Mouse (Mus musculus) intestine, embryonic 15.5 days (tissue): ENCODE data around the gene Syce2. TPM values are rescaled to one million over a fixed set of nuclear protein-coding genes. Genes with fewer than 3 reads are reported as not detected.
"Not testable (repeated sequence)": the region's sequence is repeated elsewhere in the genome, so short reads cannot be mapped to it uniquely, and the experiment has no call there.

Experiments
- ATAC-seq: fragments of 200-750 bp; cut with Nextera tagmentation; 2 replicates; pipeline ENCODE4 v1.8.0; 2017; ENCODE audit warnings: moderate TSS enrichment, moderate library complexity
- H3K27ac ChIP-seq: fragments of 300-500 bp; sonication (generic); 2 replicates; pipeline ENCODE4 v1.5.1; 2015; ENCODE audit warnings: mild to moderate bottlenecking, inconsistent platforms
- H3K27me3 ChIP-seq: fragments of 300-500 bp; sonication (generic); replicated peaks from 2 replicates; pipeline ENCODE4 v1.6.1; 2015; ENCODE audit warnings: inconsistent platforms
- H3K36me3 ChIP-seq: fragments of 300-500 bp; sonication (generic); 2 replicates; pipeline ENCODE4 v1.6.1; 2015; ENCODE audit warnings: inconsistent platforms
- H3K4me1 ChIP-seq: fragments of 300-500 bp; sonication (generic); replicated peaks from 2 replicates; pipeline ENCODE4 v1.6.1; 2015; ENCODE audit warnings: inconsistent platforms
- H3K4me2 ChIP-seq: fragments of 300-500 bp; sonication (generic); replicated peaks from 2 replicates; pipeline ENCODE4 v1.6.1; 2015; ENCODE audit warnings: mild to moderate bottlenecking, inconsistent platforms
- H3K4me3 ChIP-seq: fragments of 300-500 bp; sonication (generic); replicated peaks from 2 replicates; pipeline ENCODE4 v1.5.1; 2015; ENCODE audit warnings: inconsistent platforms
- H3K9ac ChIP-seq: fragments of 300-500 bp; sonication (generic); 2 replicates; pipeline ENCODE4 v1.6.1; 2015; ENCODE audit warnings: inconsistent platforms
- H3K9me3 ChIP-seq: fragments of 300-500 bp; sonication (generic); 2 replicates; pipeline ENCODE4 v1.6.1; 2016; ENCODE audit warnings: inconsistent platforms
- WGBS: fragments of 180-500 bp; shearing (Covaris S2); methylation state at CpG from one replicate; pipeline ENCODE4 v1.1.7; 2015; 5-methylcytosine and 5-hydroxymethylcytosine counted together
- polyA plus RNA-seq: library from polyadenylated mRNA; unstranded; fragments of >200 nt; fragmentation: Nextera tagmentation; extraction: Ambion mirVana; gene quantifications from 2 replicates; pipeline ENCODE4 v1.2.1, GENCODE M21; 2015

The Syce2 gene
- polyA plus RNA-seq: 49.9 and 54.4 TPM in 2 replicates

DNA sequence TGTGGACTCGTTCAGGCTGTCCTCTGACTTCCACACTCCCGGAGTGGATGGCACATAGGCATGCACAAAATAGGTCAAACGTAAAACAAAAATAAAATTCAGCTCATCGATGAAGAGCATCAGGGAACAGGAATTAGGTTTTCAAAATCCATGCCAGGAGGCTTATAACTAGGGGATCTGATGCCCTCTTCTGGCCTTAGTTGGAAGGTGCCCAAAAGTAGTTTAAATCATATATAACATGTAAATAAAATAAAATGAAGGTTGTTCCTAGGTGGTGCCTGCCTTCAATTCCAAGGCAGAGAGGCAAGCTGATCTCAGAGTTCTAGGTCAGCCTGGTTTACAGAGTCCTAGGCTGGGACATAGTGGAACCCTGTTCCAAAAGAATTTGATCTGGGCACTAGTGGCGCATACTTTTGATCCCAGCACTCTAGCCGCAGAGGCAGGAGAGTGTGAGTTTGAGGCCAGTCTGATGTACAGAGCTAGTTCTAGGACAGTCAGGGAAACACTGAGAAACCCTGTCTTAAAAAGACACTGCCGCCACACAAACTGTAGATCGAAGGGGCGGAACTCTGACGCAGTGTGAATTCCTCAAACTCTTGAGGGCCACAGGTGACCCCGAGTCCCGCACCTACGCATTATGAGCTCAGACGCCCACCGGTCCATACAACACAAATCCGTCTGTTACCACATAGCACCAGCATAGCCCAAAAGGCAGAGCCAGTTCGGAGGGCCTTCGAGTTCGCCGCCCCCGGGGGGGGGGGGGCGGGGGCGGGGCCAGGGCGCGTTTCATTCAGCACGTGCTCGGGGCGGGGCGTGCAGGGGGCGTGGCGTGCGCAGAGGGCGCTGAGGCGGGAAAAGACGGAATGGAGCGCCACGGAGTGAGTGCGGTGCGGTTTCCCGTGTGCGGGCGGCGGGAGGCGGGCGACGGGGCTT, at the start of gene Syce2:
Gene Syce2, plus strand, starts transcription at position 736 of the 933 bp plus-strand sequence.
- H3K4me2 ChIP-seq: peak within 1 kb of the TSS; percentile 99
- peak; percentile 86 for ATAC-seq
- H3K27me3 ChIP-seq: no peaks in the 10 kb centered on the region
- H3K4me3 ChIP-seq: peak within 1 kb of the TSS; percentile 48
- H3K36me3 ChIP-seq: peaks cover 16% of the 10 kb centered on the region
- 11% methylated on average over 46 of the region's 46 CpGs for WGBS
- H3K4me1 ChIP-seq: peaks cover 14% of the 10 kb centered on the region
- H3K9me3 ChIP-seq: no peaks in the 10 kb centered on the region
- no peak within 1 kb of the TSS for H3K27ac ChIP-seq
- peak within 1 kb of the TSS; percentile 52 for H3K9ac ChIP-seq

DNA sequence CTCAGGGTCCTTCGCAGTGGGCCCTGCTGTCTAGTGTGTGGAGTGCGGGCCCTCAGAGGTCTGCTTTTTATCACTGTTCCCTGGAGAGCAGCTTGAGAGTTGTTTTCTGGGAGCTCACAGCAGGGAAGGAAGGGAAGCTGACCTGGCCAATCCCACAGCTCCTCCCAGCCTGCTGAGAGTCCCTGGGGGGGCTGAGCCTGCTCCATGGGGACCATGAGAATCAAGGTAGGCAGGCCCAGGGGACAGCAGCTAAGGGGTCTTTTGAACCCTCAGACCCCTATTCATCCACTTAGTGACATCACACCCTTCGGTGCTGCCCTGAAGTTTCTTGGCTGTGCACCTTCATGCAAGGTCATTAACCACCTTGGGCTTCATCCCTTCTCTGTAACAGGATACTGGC, 49.2 kb upstream of the Syce2 start, which contains the start of gene Dand5:
Gene Dand5, minus strand, starts transcription at position 101 of the 400 bp plus-strand sequence.
- Histone ChIP-seq H3K4me2 (peak within 1 kb of the TSS; percentile 52), H3K36me3 (no peaks in the 10 kb centered on the region), H3K9ac (no peak within 1 kb of the TSS), H3K27ac (no peak within 1 kb of the TSS), H3K4me3 (no peak within 1 kb of the TSS), H3K27me3 (no peaks in the 10 kb centered on the region), H3K9me3 (no peaks in the 10 kb centered on the region), H3K4me1 (peaks cover 14% of the 10 kb centered on the region)
- no peak for ATAC-seq
- WGBS: 42% methylated on average over 3 of the region's 3 CpGs

DNA sequence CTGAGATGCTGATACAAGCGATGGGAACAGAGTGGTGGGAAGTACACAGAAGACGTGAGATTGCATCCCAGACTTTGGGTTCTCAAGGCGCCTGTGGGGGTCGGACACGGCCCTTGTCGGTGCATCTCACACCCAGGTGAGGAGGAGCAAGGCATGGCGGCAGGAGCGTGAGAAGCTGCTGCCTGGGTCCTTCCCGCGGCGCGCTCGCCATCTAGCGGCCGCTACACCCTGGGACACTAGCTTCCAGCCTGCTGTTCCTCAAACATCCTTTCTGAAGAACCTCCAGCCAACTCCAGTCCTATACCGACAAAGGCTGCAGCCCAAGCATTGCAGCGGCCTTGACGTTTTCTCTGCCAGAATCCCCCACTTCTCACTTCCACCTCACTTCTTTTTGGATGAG, 48.3 kb upstream of the Syce2 start:
- no peak overlapping the region for H3K9ac ChIP-seq
- 1% methylated on average over 18 of the region's 18 CpGs for WGBS
- H3K4me3 ChIP-seq: no peak overlapping the region
- H3K4me1 ChIP-seq: peaks cover 14% of the 10 kb centered on the region
- no peaks in the 10 kb centered on the region for H3K27me3 ChIP-seq
- H3K9me3 ChIP-seq: no peaks in the 10 kb centered on the region
- peak; percentile 90 for ATAC-seq
- H3K4me2 ChIP-seq: peak overlapping the region; percentile 52
- H3K36me3 ChIP-seq: no peaks in the 10 kb centered on the region
- H3K27ac ChIP-seq: no peak overlapping the region

DNA sequence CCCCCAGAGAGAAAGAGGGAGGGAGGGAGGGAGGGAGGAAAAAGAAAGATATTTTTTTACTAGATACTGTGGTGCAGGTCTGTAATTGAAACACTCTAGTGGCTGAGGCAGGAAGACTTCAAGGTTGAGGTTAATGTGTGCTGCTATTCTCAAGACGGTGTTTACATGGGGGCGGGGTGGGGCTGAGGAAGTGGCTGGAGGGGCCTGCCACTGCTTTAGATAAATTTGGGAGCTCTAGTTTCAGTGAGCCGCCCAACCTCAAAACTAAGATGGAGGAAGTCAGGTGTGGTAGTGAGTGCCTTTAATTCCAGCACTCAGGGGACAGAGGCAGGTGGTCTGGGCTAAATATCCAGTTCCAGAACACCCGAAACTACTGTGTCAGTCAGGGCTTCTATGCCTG, 46.3 kb upstream of the Syce2 start:
- H3K27ac ChIP-seq: no peak overlapping the region
- no peaks in the 10 kb centered on the region for H3K36me3 ChIP-seq
- no peak overlapping the region for H3K4me2 ChIP-seq
- no peak for ATAC-seq
- H3K9me3 ChIP-seq: no peaks in the 10 kb centered on the region
- no peak overlapping the region for H3K9ac ChIP-seq
- H3K4me1 ChIP-seq: peaks cover 14% of the 10 kb centered on the region
- H3K27me3 ChIP-seq: no peaks in the 10 kb centered on the region
- no peak overlapping the region for H3K4me3 ChIP-seq
- 57% methylated on average over 4 of the region's 4 CpGs for WGBS

DNA sequence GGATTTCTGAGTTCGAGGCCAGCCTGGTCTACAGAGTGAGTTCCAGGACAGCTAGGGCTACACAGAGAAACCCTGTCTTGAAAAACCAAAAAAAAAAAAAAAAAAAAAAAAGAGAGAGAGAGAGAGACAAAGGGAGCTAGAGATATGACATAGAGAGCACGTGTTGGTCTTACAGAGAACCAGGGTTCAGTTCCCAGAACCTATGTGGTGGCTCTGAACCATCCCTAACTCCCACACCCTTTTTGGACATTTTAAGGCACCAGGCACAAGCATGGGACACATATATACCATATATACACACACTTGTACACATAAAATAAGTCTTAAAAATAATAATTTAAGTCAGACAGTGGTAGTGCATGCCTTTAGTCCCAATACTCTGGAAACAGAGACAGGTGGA, 45.4 kb upstream of the Syce2 start:
- H3K9ac ChIP-seq, H3K27me3 ChIP-seq, H3K9me3 ChIP-seq, H3K36me3 ChIP-seq, ATAC-seq, H3K4me2 ChIP-seq, H3K27ac ChIP-seq, H3K4me3 ChIP-seq: not testable (repeated sequence)
- H3K4me1 ChIP-seq: peaks cover 14% of the 10 kb centered on the region
- 83% methylated on average over 2 of the region's 2 CpGs for WGBS

DNA sequence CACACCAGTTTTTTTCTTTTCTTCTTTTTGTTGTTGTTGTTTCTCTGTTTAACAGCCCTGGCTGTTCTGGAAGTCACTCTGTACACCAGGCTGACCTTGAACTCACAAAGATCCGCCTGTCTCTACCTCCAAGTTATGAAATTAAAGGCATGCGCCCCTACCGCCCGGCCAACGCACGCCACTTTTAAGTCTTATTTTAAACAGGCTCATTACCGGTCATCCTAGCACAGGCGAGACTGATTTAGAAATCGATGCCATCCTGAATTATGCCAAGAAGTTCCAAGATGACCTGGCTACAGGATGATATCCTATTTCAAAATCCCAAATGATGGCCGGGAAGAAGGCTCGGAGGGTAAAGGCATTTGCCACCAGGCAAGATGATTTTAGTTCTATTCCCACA, 40.4 kb upstream of the Syce2 start, which contains the start of gene Gadd45gip1:
Gene Gadd45gip1, plus strand, starts transcription at position 33 of the 400 bp plus-strand sequence.
- Histone ChIP-seq H3K9me3 (no peaks in the 10 kb centered on the region), H3K9ac (peak within 1 kb of the TSS; percentile 99), H3K36me3 (peaks cover 23% of the 10 kb centered on the region), H3K27me3 (no peaks in the 10 kb centered on the region), H3K4me1 (peaks cover 17% of the 10 kb centered on the region), H3K27ac (peak within 1 kb of the TSS; percentile 91), H3K4me3 (peak within 1 kb of the TSS; percentile 94), H3K4me2 (peak within 1 kb of the TSS; percentile 55)
- 71% methylated on average over 11 of the region's 11 CpGs for WGBS
- 0 out of 2 replicates have a peak, but pooled peaks have one; percentile 27 for ATAC-seq

DNA sequence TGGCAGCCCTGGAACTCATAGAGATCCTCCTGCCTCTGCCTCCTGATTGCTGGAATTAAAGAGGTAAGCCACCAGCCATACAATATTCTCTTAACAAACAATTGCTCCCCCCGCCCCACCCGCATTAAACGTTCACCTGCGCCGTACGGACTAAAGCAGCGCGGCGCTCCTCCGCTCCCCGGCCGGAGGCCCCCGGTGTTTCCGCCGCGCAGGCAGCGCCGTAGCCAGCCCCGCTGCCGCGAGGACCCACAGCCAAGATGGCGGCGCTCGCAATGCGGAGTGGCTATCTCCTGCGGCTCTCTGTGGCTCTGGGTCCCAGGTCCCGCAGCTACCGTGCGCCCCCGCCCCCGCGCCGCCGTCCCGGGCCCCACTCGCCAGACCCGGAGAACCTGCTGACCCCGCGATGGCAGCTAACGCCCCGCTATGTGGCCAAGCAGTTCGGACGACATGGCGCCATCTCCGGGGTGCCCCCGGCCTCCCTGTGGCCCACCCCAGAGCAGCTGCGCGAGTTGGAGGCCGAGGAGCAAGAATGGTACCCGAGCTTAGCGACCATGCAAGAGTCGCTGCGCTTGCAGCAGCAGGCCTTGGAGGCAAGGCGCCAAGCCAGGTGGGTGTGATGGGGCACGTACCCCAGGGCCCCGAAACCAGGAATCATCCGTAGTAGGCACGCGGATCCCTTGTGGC, 39.7 kb upstream of the Syce2 start:
- Histone ChIP-seq H3K36me3 (peaks cover 30% of the 10 kb centered on the region), H3K4me2 (peak overlapping the region; percentile 55), H3K9me3 (no peaks in the 10 kb centered on the region), H3K27me3 (no peaks in the 10 kb centered on the region), H3K4me1 (peaks cover 18% of the 10 kb centered on the region), H3K9ac (peak overlapping the region; percentile 99), H3K4me3 (peak overlapping the region; percentile 94), H3K27ac (peak overlapping the region; percentile 91)
- peak; percentile 87 for ATAC-seq
- WGBS: under 1% methylated on average over 59 of the region's 59 CpGs

DNA sequence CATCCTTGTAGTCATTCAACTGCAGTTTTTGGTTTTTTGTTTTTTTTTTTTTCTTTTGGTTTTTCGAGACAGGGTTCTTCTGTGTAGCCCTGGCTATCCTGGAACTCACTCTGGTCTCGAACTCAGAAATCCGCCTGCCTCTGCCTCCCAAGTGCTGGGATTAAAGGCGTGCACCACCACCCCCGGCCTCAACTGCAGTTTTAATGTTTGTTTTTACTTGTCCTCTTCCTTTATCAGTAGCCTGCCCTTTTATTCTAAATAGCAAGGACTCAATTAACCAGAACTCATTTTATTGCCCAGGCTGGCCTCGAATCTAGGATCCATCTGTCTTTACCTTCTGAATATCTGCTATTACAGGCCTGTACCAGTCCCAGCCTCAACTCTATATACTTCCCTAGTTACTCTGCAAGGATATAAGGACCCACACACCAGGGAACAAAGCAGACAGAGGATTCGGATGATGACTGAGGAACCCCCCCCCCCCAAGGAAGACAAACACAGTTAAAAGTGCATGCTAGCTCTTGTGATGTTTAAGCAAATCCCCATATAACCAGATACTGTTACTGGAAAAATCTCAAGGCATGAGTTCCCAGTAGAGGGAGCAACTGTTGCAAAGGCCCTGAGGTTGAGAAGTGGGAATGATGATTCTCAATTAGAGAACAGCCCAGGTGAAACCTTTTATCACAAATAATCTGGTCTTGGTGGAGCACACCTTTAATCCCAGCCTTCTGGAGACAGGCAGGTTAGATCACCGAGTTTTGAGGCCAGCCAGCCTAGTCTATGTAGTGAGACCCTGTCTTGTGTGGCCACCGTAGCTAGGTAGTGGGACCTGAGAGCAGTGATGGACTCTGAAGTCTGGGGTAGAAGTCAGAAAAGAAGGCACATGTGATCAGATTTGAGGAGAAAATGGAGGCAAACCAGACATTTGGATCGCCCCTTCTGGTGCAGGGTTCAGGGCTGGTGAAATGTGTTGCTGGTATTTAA, 38.9 kb upstream of the Syce2 start:
- Histone ChIP-seq H3K9ac (peak overlapping the region; percentile 99), H3K27me3 (no peaks in the 10 kb centered on the region), H3K4me3 (peak overlapping the region; percentile 94), H3K27ac (peak overlapping the region; percentile 91), H3K4me2 (peak overlapping the region; percentile 55), H3K36me3 (peaks cover 39% of the 10 kb centered on the region), H3K9me3 (no peaks in the 10 kb centered on the region), H3K4me1 (peaks cover 21% of the 10 kb centered on the region)
- 52% methylated on average over 10 of the region's 10 CpGs for WGBS
- no peak for ATAC-seq

DNA sequence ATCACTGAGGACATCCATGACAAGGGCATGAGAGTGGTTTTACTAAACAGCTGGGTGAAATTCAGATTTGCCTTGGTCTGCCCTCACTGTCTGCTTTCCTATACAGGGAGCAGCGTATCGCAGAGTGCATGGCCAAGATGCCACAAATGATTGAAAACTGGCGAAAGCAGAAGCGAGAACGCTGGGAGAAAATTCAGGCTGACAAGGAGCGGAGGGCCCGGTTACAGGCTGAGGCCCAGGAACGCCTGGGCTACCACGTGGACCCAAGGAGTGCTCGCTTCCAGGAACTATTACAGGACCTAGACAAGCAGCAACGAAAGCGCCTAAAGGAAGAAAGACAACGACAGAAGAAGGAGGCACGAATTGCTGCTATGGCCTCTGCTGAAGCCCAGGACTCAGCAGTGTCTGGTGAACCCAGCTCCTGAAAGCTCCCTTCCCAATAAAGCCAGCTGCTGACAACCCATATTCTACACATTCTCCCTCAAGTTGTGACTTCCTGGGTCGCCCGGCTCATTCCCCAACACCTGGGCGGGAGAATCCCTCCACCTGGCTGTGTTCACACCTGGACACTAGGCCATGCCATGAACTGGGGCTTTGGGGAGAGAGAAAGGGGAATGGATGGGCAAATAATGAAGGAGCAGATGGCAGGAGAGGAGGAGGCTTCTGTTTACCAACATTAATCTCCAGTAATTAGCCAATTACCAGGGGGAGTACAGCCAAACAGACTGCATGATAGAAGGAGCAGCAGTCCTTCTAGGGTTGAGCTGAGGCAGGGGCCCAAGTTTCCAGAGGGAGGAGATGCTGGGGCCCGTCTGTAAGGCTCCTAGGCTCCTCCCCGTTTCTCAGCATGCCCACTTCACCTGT, 37.7 kb upstream of the Syce2 start:
- Histone ChIP-seq H3K4me3 (no peak overlapping the region), H3K9me3 (no peaks in the 10 kb centered on the region), H3K27ac (0 out of 2 replicates have a peak overlapping the region, but pooled peaks have one; percentile 44), H3K4me1 (peaks cover 21% of the 10 kb centered on the region), H3K9ac (peak overlapping the region; percentile 8; the same call in 1 of the 2 replicates), H3K36me3 (peaks cover 44% of the 10 kb centered on the region), H3K27me3 (no peaks in the 10 kb centered on the region), H3K4me2 (no peak overlapping the region)
- ATAC-seq: no peak
- WGBS: 85% methylated on average over 19 of the region's 19 CpGs

DNA sequence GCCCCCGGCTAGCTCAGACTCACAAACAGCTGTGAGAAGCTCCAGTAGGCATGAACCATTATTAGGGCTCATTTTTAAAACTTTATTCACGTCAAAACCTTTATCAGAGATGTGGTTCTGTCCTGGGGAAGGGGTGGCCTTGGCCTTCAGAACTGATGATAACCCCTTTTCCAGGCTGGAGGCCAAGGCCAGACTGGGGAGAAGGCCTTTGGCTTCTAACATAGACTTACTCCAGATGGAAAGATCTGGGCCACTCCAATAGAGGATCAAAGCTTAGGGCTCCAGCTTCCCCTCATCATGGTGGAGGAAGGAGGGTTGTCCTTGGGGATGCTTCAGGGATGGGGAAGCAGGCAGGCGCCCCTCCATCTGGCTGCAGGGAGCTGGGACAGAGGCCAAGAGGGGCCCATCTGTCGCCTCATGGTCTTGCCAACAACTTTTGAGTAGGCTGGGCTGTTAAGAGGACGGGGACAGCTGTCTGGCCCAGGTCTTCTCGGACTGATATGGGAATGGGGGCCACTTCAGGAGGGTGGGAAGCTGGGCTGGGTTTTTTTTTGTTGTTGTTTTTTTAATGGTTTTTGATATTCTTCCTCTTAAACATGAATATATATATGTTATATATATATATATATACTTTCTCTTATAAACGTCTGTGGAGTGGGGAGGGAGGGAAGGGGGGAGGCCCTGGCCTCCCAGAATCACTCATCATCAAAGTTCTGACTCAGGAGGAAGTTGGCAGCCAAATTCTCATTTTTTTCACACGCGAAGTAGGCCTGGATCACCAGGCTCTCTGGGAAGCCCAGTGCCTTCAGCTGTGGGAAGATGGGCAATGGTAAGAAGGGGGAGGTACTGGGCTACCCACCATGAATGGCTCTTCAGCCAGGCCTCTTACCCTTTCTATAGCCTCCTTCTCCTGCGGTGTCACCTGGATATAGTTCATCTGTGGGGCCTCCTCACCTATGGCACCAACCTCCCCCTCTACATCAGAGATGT, 36.8 kb upstream of the Syce2 start:
- no peaks in the 10 kb centered on the region for H3K9me3 ChIP-seq
- no peaks in the 10 kb centered on the region for H3K27me3 ChIP-seq
- H3K36me3 ChIP-seq: peaks cover 44% of the 10 kb centered on the region
- peaks cover 23% of the 10 kb centered on the region for H3K4me1 ChIP-seq
- no peak overlapping the region for H3K4me2 ChIP-seq
- no peak; the same call in 1 of the 2 replicates for ATAC-seq
- H3K9ac ChIP-seq: no peak overlapping the region
- WGBS: 52% methylated on average over 10 of the region's 10 CpGs
- peak overlapping the region; percentile 44; the same call in 1 of the 2 replicates for H3K27ac ChIP-seq
- no peak overlapping the region for H3K4me3 ChIP-seq
